Mouse (Mus musculus): ENCODE measurements at regions not wholly inside any gene's neighbourhood (a gene's known extent, or its start where the extent isn't known, plus 50 kb on each side); places are given as distances from the start of the nearest gene placed in this dataset.

DNA sequence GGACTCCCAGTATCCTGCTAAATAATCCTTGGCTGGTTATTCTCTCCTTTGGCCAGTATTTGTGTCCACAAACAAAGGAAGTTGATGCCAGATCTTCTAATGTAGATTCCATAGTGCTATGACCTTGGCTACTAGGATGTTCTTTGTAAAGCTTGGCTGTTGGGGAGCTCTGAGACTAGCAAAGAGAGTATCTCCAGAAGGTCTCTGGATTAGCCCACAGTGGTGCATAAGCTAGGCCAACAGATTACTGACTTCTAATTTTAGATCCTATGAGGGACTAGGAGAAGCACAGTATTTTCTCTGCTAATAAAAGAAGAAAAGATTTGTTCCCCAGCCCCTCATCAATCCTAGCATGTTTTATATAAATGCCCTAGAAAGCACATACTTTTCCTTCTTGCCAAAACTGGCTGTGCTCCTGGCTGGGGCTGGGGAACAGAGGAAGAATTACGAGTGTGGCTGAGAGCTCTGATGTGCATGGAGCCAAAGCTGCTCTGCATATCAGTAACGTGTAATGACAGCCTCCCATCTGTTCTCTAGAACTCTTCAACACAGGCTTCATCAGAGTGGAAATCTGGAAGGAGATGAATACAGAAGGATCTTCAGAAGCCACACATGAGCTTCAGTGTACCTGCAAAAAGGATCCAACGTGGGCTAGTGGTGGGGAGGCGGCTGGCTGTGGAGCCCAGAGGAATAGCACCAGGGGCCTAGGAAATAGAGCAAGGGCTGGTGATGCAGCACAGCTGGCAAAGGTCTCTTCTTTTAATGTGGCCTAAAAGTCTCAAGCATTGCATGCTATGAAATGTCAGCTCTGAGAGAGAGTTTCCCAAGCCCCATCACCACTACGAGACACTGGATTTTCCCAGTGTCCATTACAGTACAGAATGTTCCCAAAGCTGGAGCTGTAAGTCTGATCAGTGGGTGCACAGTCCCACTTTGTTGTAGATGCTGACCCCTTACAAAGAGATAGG, 283.0 kb upstream of the Plxna2 start:
- TF ChIP-seq POLR2A (IDR thresholded peaks at IDR 0.05; ENCODE audit: borderline replicate concordance, control insufficient read depth, low read depth, low read length) (no peak), CTCF (IDR thresholded peaks at IDR 0.05; ENCODE audit: control insufficient read depth, insufficient read depth, low read length) (no peak)
- Histone ChIP-seq H3K27ac (ENCODE audit: control insufficient read depth, insufficient read depth, low read depth, low read length, poor library complexity) (no peak overlapping the region), H3K4me3 (replicated peaks; ENCODE audit: control insufficient read depth, low read depth, low read length) (no peak overlapping the region), H3K4me1 (ENCODE audit: control insufficient read depth, insufficient read depth, low read length) (no peaks in the 10 kb centered on the region)
- WGBS, result 80% methylated on average over 5 of the region's 5 CpGs

DNA sequence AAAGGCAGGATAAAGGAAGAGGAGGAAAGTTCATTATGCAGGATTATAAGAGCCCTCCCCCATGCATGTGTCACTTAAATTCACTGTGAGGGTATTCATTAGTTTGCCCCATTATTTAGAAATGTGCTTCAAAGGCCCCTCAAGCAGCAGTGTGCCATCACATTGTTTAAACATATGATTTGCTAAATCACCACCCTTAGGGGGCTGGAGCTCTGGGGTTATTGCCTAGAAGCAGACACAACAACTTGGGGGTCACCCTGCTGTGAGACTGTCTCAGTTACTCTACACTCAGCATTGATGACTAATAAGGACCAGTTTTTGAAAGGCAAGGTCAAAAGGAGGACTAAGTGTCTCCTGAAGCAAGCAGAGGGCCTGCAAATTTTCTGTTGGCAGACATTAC, 285.4 kb upstream of the Plxna2 start:
- H3K27ac ChIP-seq (ENCODE audit: control insufficient read depth, insufficient read depth, low read depth, low read length, poor library complexity), result no peak overlapping the region
- TF ChIP-seq CTCF (IDR thresholded peaks at IDR 0.05; ENCODE audit: control insufficient read depth, insufficient read depth, low read length), result no peak
- TF ChIP-seq POLR2A (IDR thresholded peaks at IDR 0.05; ENCODE audit: borderline replicate concordance, control insufficient read depth, low read depth, low read length), result no peak
- no peak overlapping the region for H3K4me3 ChIP-seq (replicated peaks; ENCODE audit: control insufficient read depth, low read depth, low read length)
- no peaks in the 10 kb centered on the region for H3K4me1 ChIP-seq (ENCODE audit: control insufficient read depth, insufficient read depth, low read length)

DNA sequence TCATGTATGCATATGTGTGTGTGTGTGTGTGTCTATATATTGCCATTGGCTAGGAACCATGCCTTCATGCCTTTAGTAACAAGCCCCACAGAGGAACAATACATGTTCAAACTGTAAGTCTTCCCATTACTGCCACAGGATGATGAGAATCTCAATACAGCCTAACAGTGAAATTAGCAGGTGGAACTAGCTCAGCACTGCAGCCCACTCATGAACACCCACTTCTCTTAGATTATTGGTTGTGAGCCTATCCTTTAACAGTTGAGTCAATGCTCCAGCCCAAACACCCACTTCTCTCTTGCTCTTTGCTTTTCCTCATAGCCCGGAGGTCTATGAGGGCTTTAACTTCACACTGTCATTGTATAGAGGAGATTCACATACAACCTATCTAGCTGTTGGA, 287.5 kb upstream of the Plxna2 start:
- H3K27ac ChIP-seq (ENCODE audit: control insufficient read depth, insufficient read depth, low read depth, low read length, poor library complexity), result no peak overlapping the region
- no peak for TF ChIP-seq CTCF (IDR thresholded peaks at IDR 0.05; ENCODE audit: control insufficient read depth, insufficient read depth, low read length)
- TF ChIP-seq POLR2A (IDR thresholded peaks at IDR 0.05; ENCODE audit: borderline replicate concordance, control insufficient read depth, low read depth, low read length), result no peak
- H3K4me1 ChIP-seq (ENCODE audit: control insufficient read depth, insufficient read depth, low read length), result no peaks in the 10 kb centered on the region
- H3K4me3 ChIP-seq (replicated peaks; ENCODE audit: control insufficient read depth, low read depth, low read length), result no peak overlapping the region
- WGBS, result 82% methylated on average over 1 of the region's 1 CpGs

DNA sequence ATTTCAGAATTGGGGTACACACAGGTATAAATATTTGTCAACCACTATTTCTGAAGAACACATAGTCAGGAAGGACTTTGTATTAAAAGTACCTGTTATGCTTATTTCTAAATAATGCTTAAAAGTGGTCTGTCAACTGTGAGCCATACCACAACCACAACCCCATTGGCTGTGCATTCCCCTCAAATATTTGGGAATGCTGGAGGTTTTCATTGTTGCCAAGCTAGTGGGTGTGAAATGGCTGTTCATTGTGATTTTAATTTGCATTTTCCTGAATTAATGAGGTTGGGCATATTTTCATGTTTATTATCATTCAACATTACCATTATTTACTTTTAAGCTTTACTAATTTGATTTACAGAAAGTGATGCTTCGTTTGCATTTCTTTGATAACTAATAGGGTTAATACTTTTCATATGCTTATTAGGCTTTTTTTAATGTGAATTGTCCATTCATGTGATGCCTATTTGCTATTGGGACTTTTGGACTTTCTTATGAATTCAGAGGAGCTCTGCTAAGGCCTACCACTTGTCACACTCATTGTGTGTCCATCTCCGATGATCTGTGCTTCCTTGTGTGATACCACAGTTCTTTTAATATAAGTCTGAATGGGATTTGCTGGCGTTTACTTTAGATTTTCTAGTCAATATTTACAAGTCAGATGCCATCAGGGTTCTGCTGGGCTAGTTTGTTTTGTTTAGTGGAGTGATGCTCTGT, 297.5 kb upstream of the Plxna2 start:
- H3K4me1 ChIP-seq (ENCODE audit: control insufficient read depth, insufficient read depth, low read length), result no peaks in the 10 kb centered on the region
- WGBS, result 64% methylated on average over 3 of the region's 3 CpGs
- TF ChIP-seq CTCF (IDR thresholded peaks at IDR 0.05; ENCODE audit: control insufficient read depth, insufficient read depth, low read length) (no peak), POLR2A (IDR thresholded peaks at IDR 0.05; ENCODE audit: borderline replicate concordance, control insufficient read depth, low read depth, low read length) (no peak)
- no peak overlapping the region for H3K4me3 ChIP-seq (replicated peaks; ENCODE audit: control insufficient read depth, low read depth, low read length)
- no peak overlapping the region for H3K27ac ChIP-seq (ENCODE audit: control insufficient read depth, insufficient read depth, low read depth, low read length, poor library complexity)

DNA sequence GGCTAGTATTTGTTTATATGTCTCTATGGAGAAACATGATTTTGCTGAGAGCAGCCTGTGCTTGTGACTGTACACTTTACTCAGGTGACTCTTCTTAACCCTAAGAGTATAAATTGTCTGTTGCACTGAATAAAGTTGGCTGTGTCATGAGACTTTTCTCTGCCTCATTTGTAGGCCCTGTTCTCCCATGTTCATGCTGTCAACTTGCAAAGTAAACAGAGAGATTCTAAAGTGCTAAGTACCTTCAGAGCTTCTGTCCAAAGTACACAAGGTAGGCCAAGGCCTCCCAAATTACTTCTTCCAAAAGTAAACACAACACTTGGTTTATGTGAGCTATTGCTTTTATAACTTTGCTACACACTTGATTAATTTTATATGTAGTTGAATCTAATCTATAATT, 299.7 kb upstream of the Plxna2 start:
- Histone ChIP-seq H3K4me1 (ENCODE audit: control insufficient read depth, insufficient read depth, low read length) (no peaks in the 10 kb centered on the region), H3K27ac (ENCODE audit: control insufficient read depth, insufficient read depth, low read depth, low read length, poor library complexity) (no peak overlapping the region), H3K4me3 (replicated peaks; ENCODE audit: control insufficient read depth, low read depth, low read length) (no peak overlapping the region)
- TF ChIP-seq POLR2A (IDR thresholded peaks at IDR 0.05; ENCODE audit: borderline replicate concordance, control insufficient read depth, low read depth, low read length) (no peak), CTCF (IDR thresholded peaks at IDR 0.05; ENCODE audit: control insufficient read depth, insufficient read depth, low read length) (no peak)

DNA sequence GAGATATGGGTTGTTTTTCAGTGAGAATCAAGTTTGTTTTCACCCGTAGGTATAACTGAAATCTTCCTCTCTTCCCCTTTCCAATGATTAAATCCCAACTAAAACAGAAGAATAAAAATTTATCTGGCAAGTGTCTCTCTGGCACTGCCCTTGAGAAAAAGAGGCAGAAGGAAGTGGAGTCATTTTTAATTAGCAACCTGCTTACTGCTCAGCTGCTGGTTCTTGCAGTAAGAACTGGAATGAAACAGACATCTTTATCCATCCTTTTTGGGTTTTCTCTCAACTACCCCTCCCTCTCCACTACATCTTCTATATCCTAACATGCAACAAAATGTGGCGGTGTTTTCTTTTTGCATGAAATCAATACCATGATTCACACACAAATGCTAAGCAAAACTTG, 302.4 kb upstream of the Plxna2 start:
- H3K4me3 ChIP-seq (replicated peaks; ENCODE audit: control insufficient read depth, low read depth, low read length), result no peak overlapping the region
- TF ChIP-seq CTCF (IDR thresholded peaks at IDR 0.05; ENCODE audit: control insufficient read depth, insufficient read depth, low read length), result no peak
- no peak for TF ChIP-seq POLR2A (IDR thresholded peaks at IDR 0.05; ENCODE audit: borderline replicate concordance, control insufficient read depth, low read depth, low read length)
- no peak overlapping the region for H3K27ac ChIP-seq (ENCODE audit: control insufficient read depth, insufficient read depth, low read depth, low read length, poor library complexity)
- 66% methylated on average over 2 of the region's 2 CpGs for WGBS
- no peaks in the 10 kb centered on the region for H3K4me1 ChIP-seq (ENCODE audit: control insufficient read depth, insufficient read depth, low read length)

DNA sequence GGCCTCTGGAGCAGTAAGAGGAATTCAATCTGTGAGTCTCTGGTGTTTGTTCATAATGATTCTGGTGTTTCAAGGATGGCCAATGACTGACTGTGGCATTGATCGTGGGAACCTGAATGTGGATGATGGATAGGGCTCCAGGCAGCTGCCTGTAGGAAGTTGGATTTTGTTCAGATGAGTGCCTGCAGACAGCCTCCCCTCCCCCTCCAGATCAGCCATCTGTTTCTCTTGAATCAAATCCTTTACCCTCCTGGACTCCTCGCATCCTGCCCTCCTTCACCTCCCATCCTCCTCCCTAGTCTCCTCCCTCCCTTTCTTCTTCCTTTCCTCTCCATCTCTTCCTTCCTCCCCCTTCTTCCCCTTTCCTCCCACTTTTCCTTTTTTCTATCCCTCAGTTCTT, 307.6 kb upstream of the Plxna2 start:
- Histone ChIP-seq H3K4me3 (replicated peaks; ENCODE audit: control insufficient read depth, low read depth, low read length) (no peak overlapping the region), H3K4me1 (ENCODE audit: control insufficient read depth, insufficient read depth, low read length) (no peaks in the 10 kb centered on the region), H3K27ac (ENCODE audit: control insufficient read depth, insufficient read depth, low read depth, low read length, poor library complexity) (no peak overlapping the region)
- no peak for TF ChIP-seq POLR2A (IDR thresholded peaks at IDR 0.05; ENCODE audit: borderline replicate concordance, control insufficient read depth, low read depth, low read length)
- 53% methylated on average over 2 of the region's 2 CpGs for WGBS

DNA sequence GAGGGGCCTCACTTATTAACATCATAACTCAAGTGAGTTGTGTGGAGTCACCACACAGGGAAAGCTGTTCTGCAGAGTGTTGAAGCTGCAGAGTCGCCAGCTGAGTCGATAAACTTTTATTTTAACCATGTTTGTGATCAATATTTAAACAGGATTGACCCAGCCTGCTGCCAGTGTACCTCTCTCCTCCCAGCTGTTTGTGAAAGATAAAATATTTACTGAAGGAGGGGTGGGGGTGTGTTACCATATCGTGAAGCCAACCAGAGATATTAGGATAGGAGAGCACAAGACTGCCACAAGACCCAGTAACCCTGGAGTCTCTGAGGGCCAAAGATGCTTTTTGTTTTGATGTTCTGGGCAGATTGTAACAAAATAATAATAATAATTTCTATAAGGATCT, 309.4 kb upstream of the Plxna2 start:
- no peak overlapping the region for H3K27ac ChIP-seq (ENCODE audit: control insufficient read depth, insufficient read depth, low read depth, low read length, poor library complexity)
- WGBS, result 67% methylated on average over 3 of the region's 3 CpGs
- H3K4me3 ChIP-seq (replicated peaks; ENCODE audit: control insufficient read depth, low read depth, low read length), result no peak overlapping the region
- TF ChIP-seq POLR2A (IDR thresholded peaks at IDR 0.05; ENCODE audit: borderline replicate concordance, control insufficient read depth, low read depth, low read length) (no peak), CTCF (IDR thresholded peaks at IDR 0.05; ENCODE audit: control insufficient read depth, insufficient read depth, low read length) (no peak)
- H3K4me1 ChIP-seq (ENCODE audit: control insufficient read depth, insufficient read depth, low read length), result no peaks in the 10 kb centered on the region
